Mouse (Mus musculus) liver, embryonic 13.5 days (tissue): ENCODE data around the gene Nrbf2. TPM values are rescaled to one million over a fixed set of nuclear protein-coding genes. Genes with fewer than 3 reads are reported as not detected.

Source experiments
- ATAC-seq: fragments of 200-750 bp; cut with Nextera tagmentation; 2 replicates; pipeline ENCODE4 v1.8.0; 2017; ENCODE audit warnings: low read depth, mild to moderate bottlenecking, moderate number of reproducible peaks, moderate library complexity
- DNase-seq: peaks from one replicate; pipeline ENCODE4 v3.0.0; 2022
- H3K27ac ChIP-seq: fragments of 300-500 bp; sonication (generic); 2 replicates; pipeline ENCODE4 v1.5.1; 2015; ENCODE audit warnings: moderate library complexity, mild to moderate bottlenecking, inconsistent platforms
- H3K27me3 ChIP-seq: fragments of 300-500 bp; sonication (generic); 2 replicates; pipeline ENCODE4 v1.6.1; 2015; ENCODE audit warnings: mild to moderate bottlenecking, inconsistent platforms
- H3K36me3 ChIP-seq: fragments of 300-500 bp; sonication (generic); 2 replicates; pipeline ENCODE4 v1.6.1; 2015; ENCODE audit warnings: mild to moderate bottlenecking, inconsistent platforms
- H3K4me1 ChIP-seq: fragments of 300-500 bp; sonication (generic); replicated peaks from 2 replicates; pipeline ENCODE4 v1.6.1; 2015; ENCODE audit warnings: inconsistent platforms
- H3K4me2 ChIP-seq: fragments of 300-500 bp; sonication (generic); 2 replicates; pipeline ENCODE4 v1.6.1; 2015; ENCODE audit warnings: inconsistent platforms, mild to moderate bottlenecking, moderate library complexity
- H3K4me3 ChIP-seq: fragments of 300-500 bp; sonication (generic); replicated peaks from 2 replicates; pipeline ENCODE4 v1.5.1; 2015; ENCODE audit warnings: mild to moderate bottlenecking, inconsistent platforms
- H3K9ac ChIP-seq: fragments of 300-500 bp; sonication (generic); 2 replicates; pipeline ENCODE4 v1.6.1; 2015; ENCODE audit warnings: mild to moderate bottlenecking, inconsistent platforms
- H3K9me3 ChIP-seq: fragments of 300-500 bp; sonication (generic); replicated peaks from 2 replicates; pipeline ENCODE4 v1.6.1; 2016; ENCODE audit warnings: inconsistent platforms
- WGBS: fragments of 180-500 bp; shearing (Covaris S2); methylation state at CpG from one replicate; pipeline ENCODE4 v1.1.7; 2015; ENCODE audit not compliant: insufficient replicate concordance; 5-methylcytosine and 5-hydroxymethylcytosine counted together
- polyA plus RNA-seq: library from polyadenylated mRNA; unstranded; fragments of >200 nt; fragmentation: Nextera tagmentation; extraction: Ambion mirVana; gene quantifications from 2 replicates; pipeline ENCODE4 v1.2.1, GENCODE M21; 2015

Nrbf2 gene
- polyA plus RNA-seq, 1 experiment from 2014 or later = 19.2 TPM

DNA sequence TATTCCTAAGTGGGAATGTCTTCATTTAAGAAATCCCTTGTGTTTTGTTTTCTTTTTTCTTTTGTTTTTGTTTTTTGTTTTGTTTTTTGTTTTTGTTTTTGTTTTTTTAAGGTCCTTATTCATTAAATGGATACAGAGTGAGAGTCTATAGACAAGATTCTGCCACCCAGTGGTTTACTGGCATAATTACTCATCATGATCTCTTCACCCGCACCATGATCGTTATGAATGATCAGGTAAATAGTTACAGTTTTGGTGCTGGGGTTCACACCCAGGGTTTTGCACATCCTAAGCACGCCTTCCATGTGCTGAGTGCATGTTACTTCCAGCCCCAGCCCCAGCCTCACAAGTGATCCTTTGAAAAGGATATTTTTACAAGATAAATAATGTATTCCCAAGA lies 68.2 kb downstream of the Nrbf2 start:
- Histone ChIP-seq H3K4me1 (no peaks in the 10 kb centered on the region; the same call in 1 of the 2 replicates), H3K4me2 (no peak overlapping the region), H3K9me3 (no peaks in the 10 kb centered on the region), H3K27me3 (no peaks in the 10 kb centered on the region), H3K36me3 (peaks cover 28% of the 10 kb centered on the region), H3K4me3 (no peak overlapping the region), H3K9ac (no peak overlapping the region), H3K27ac (no peak overlapping the region)
- DNase-seq (no peak), ATAC-seq (no peak)
- 81% methylated on average over 3 of the region's 3 CpGs for WGBS

Other genes with a start within 250 kb of the Nrbf2 start
- 10.4 and 12.7 TPM in 2 replicates for gene Jmjd1c, start 189.2 kb downstream of the Nrbf2 start, polyA plus RNA-seq
- 7.5 and 10.4 TPM in 2 replicates for gene Reep3, start 188.4 kb downstream of the Nrbf2 start, polyA plus RNA-seq